Mouse (Mus musculus) stomach, postnatal 0 days (tissue): ENCODE measurements around the gene Tagap. TPM values are rescaled to one million over a fixed set of nuclear protein-coding genes. Genes with fewer than 3 reads are reported as not detected.

Source experiments
- ATAC-seq: fragments of 200-750 bp; cut with Nextera tagmentation; 2 replicates; pipeline ENCODE4 v1.8.0; 2017; ENCODE audit not compliant: low FRiP score, low TSS enrichment
- DNase-seq: peaks from one replicate; pipeline ENCODE4 v3.0.0-alpha.2; 2016; ENCODE audit warnings: low spot score
- H3K27ac ChIP-seq: fragments of 300-500 bp; sonication (generic); replicated peaks from 2 replicates; pipeline ENCODE4 v1.5.1; 2014; ENCODE audit warnings: mild to moderate bottlenecking, control low read depth
- H3K27me3 ChIP-seq: fragments of 300-500 bp; sonication (generic); 2 replicates; pipeline ENCODE4 v1.6.1; 2014; ENCODE audit warnings: low read length; ENCODE audit not compliant: control insufficient read depth, insufficient read depth
- H3K36me3 ChIP-seq: fragments of 300-500 bp; sonication (generic); 2 replicates; pipeline ENCODE4 v1.6.1; 2014; ENCODE audit warnings: low read length, mixed read lengths; ENCODE audit not compliant: control insufficient read depth, insufficient read depth
- H3K4me1 ChIP-seq: fragments of 300-500 bp; sonication (generic); replicated peaks from 2 replicates; pipeline ENCODE4 v1.6.1; 2014; ENCODE audit warnings: antibody characterized with exemption; ENCODE audit not compliant: control insufficient read depth, insufficient read depth
- H3K4me2 ChIP-seq: fragments of 300-500 bp; sonication (generic); replicated peaks from 2 replicates; pipeline ENCODE4 v1.6.1; 2014; ENCODE audit warnings: low read depth, mild to moderate bottlenecking, control low read depth, moderate library complexity
- H3K4me3 ChIP-seq: fragments of 300-500 bp; sonication (generic); 2 replicates; pipeline ENCODE4 v1.5.1; 2014; ENCODE audit warnings: low read depth, low read length, control low read depth
- H3K9ac ChIP-seq: fragments of 300-500 bp; sonication (generic); 2 replicates; pipeline ENCODE4 v1.6.1; 2014; ENCODE audit warnings: mild to moderate bottlenecking, low read length, control low read depth, mixed read lengths
- H3K9me3 ChIP-seq: fragments of 300-500 bp; sonication (generic); 2 replicates; pipeline ENCODE4 v1.6.1; 2016; ENCODE audit warnings: low read length; ENCODE audit not compliant: control insufficient read depth
- CTCF ChIP-seq: IDR thresholded peaks from 2 replicates; pipeline ENCODE4 v1.5.1; 2016; ENCODE audit warnings: antibody characterized with exemption, low read depth, mild to moderate bottlenecking, moderate library complexity
- EP300 ChIP-seq: optimal IDR thresholded peaks from 2 replicates; pipeline ENCODE3; 2016; ENCODE audit warnings: antibody characterized with exemption
- WGBS: fragments of 180-500 bp; shearing (Covaris S2); extraction: QIAGEN DNeasy Blood & Tissue Kit; methylation state at CpG from one replicate; pipeline ENCODE4 v1.1.7; 2014; 5-methylcytosine and 5-hydroxymethylcytosine counted together
- polyA plus RNA-seq: library from polyadenylated mRNA; unstranded; fragments of >200 nt; fragmentation: Nextera tagmentation; extraction: Ambion mirVana; gene quantifications from 2 replicates; pipeline ENCODE4 v1.2.1, GENCODE M21; 2015

The Tagap gene
- polyA plus RNA-seq, 1 experiment from 2014 or later: 0.61 TPM

DNA sequence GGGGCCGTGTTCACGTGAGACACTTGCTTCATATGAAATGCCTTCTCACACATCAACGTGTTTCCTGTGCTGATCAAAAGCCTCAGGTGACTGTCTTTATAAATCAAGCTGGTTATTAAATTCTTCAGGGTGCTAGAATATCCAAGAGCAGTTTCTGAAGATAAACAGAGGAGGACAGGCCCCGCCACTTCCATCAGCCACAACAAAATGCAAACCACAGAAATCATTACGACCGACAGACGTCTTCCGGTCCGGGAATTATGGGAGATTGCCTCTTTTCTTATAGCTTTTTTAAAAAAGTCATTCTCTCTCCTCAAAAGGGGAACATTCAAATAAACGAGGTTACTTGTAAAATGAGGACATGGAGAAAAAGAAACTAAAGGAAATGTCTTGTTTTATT, 41.2 kb upstream of the Tagap start:
- H3K4me2 ChIP-seq: no peak overlapping the region
- TF ChIP-seq CTCF (no peak), EP300 (no peak)
- H3K9ac ChIP-seq: no peak overlapping the region
- no peaks in the 10 kb centered on the region for H3K4me1 ChIP-seq
- no peaks in the 10 kb centered on the region for H3K36me3 ChIP-seq
- no peaks in the 10 kb centered on the region for H3K9me3 ChIP-seq
- ATAC-seq (no peak), DNase-seq (no peak)
- H3K27me3 ChIP-seq: no peaks in the 10 kb centered on the region
- no peak overlapping the region for H3K4me3 ChIP-seq
- H3K27ac ChIP-seq: no peak overlapping the region
- 78% methylated on average over 10 of the region's 10 CpGs for WGBS

DNA sequence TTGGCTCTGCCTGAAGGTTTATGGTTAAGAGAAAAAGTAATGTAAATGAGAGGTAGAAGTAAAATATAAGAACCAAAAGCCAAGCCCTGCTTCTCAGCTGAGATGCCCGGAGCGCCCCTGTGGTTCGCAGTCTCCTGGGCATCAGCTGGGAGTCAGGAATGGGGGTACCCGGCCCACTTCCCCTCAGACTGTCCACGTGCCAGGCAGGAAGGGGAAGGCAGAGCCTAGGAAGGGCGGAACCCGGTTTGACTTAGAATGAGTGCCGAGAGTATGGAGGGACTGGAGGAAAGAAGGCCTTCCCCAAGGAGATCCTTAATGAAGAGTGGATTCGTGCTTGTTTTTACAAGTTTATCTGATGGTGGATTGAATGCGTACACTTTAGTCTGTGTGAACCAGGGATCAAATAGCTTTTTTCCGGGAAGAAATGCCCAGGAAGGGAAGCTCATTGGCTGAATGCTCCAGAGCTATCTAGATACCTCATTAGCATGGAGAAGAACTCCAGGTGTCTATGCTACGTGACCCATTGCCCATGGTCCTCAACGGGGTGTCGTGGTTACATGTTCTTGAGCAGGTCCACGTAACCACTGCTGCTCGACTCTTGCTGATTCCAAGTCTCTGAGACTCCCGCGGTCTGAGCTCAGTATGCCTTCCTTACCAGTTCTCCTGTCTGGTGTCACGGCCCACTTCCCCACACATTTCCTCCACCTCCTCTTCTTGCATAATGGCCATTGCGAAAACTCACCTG, 38.6 kb upstream of the Tagap start:
- H3K9ac ChIP-seq: no peak overlapping the region
- DNase-seq (no peak), ATAC-seq (no peak)
- H3K4me2 ChIP-seq: no peak overlapping the region
- H3K27ac ChIP-seq: no peak overlapping the region
- no peaks in the 10 kb centered on the region for H3K4me1 ChIP-seq
- no peaks in the 10 kb centered on the region for H3K36me3 ChIP-seq
- no peaks in the 10 kb centered on the region for H3K9me3 ChIP-seq
- H3K4me3 ChIP-seq: no peak overlapping the region
- 85% methylated on average over 20 of the region's 20 CpGs for WGBS
- no peaks in the 10 kb centered on the region for H3K27me3 ChIP-seq
- TF ChIP-seq EP300 (no peak), CTCF (no peak)

DNA sequence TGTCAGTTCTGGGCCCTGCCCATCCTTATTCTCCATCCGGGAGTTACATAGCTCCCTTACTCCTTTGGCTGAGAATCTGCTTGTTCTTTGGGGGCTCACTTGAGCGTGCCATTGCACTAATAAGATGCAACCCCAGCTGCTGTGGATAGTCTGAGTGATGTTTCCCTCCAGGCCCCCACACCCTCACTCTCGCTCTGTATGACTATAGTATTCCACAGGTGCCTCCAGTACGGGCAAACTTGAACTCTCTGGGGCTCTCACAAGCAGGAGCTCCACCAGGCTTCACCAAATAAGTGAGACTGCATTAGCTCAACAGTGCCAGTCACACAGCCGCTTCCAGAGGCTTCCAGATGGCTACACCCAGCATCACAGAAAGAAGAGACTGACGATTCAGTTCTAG, 37.5 kb upstream of the Tagap start:
- Histone ChIP-seq H3K9me3 (no peaks in the 10 kb centered on the region), H3K4me2 (no peak overlapping the region), H3K4me1 (no peaks in the 10 kb centered on the region), H3K36me3 (no peaks in the 10 kb centered on the region), H3K27me3 (no peaks in the 10 kb centered on the region), H3K4me3 (no peak overlapping the region), H3K9ac (no peak overlapping the region), H3K27ac (no peak overlapping the region)
- TF ChIP-seq EP300: no peak
- no peak for TF ChIP-seq CTCF
- ATAC-seq: no peak
- no peak for DNase-seq
- WGBS: 94% methylated on average over 6 of the region's 6 CpGs

DNA sequence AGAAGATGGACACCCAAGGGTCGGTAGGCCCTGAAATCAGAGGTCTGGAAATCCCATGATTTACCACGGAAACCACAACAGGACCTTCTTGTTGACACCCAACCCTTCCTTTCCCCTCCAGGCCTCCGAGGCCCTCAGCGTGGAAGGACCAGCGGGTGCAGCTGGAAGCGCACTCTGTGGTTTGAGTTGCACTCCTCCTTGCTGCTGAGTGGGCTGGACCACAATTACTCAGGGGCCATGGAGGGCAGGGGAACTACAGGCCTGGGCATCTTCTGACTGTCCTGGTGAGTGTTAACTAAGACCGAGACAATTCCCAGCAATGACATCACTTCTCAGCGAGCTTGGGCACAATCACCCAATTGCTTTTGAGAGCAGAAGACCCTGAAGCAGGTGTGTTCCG, 36.8 kb upstream of the Tagap start:
- TF ChIP-seq EP300 (no peak), CTCF (no peak)
- Histone ChIP-seq H3K9me3 (no peaks in the 10 kb centered on the region), H3K9ac (no peak overlapping the region), H3K27ac (no peak overlapping the region), H3K4me2 (no peak overlapping the region), H3K27me3 (no peaks in the 10 kb centered on the region), H3K36me3 (no peaks in the 10 kb centered on the region), H3K4me1 (no peaks in the 10 kb centered on the region), H3K4me3 (no peak overlapping the region)
- WGBS: 78% methylated on average over 9 of the region's 9 CpGs
- DNase-seq (no peak), ATAC-seq (no peak)

DNA sequence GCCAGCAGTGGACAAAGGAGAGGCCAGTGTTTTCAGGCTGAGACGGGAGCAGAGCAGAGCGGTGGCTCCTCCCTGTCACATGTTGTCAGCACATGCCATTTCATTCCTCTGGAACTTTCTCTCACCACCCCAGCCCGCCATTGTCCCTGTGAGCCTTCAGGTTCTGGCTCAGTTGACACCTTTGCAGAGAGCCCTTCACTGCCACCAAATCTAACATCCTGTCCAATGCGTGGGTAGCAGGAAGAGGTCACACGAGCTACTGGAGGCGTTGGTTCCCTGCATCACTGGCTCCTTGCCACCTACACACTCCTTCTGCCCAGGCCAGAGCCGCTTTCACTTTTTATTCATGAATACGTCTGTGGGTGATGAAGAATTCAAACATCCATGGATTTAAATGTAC, 33.1 kb upstream of the Tagap start:
- DNase-seq (no peak), ATAC-seq (no peak)
- H3K4me1 ChIP-seq: no peaks in the 10 kb centered on the region
- H3K4me3 ChIP-seq: no peak overlapping the region
- no peaks in the 10 kb centered on the region for H3K36me3 ChIP-seq
- H3K9me3 ChIP-seq: no peaks in the 10 kb centered on the region
- no peak overlapping the region for H3K9ac ChIP-seq
- H3K27ac ChIP-seq: no peak overlapping the region
- 64% methylated on average over 8 of the region's 8 CpGs for WGBS
- H3K27me3 ChIP-seq: no peaks in the 10 kb centered on the region
- H3K4me2 ChIP-seq: no peak overlapping the region
- TF ChIP-seq CTCF (no peak), EP300 (no peak)

DNA sequence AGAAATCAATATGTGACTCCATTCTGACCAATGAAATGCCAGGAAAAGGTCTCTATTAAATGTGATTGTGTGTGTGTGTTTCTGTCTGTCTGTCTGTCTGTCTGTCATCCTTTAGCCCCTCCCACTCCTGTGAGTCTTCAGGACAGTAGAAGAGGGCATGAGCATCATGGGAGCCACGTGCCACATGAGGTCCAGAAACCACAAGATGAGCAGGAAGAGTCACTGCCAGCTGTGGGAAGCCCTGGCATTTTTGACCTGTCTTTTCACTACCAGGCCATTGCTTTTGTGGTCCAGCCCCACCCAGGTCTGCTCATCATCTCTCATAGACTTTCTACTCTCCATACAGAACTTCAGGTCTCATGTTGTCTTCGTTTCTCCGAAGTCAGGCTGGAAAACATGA, 31.7 kb upstream of the Tagap start:
- H3K27me3 ChIP-seq: no peaks in the 10 kb centered on the region
- no peak overlapping the region for H3K9ac ChIP-seq
- no peak overlapping the region for H3K4me3 ChIP-seq
- no peak overlapping the region for H3K27ac ChIP-seq
- no peaks in the 10 kb centered on the region for H3K9me3 ChIP-seq
- no peak for DNase-seq
- no peak for TF ChIP-seq EP300
- no peak for TF ChIP-seq CTCF
- no peaks in the 10 kb centered on the region for H3K4me1 ChIP-seq
- H3K4me2 ChIP-seq: no peak overlapping the region
- 74% methylated on average over 3 of the region's 3 CpGs for WGBS
- H3K36me3 ChIP-seq: no peaks in the 10 kb centered on the region
- ATAC-seq: no peak
